Mouse (Mus musculus) embryo, embryonic 11.5 days (tissue): ENCODE measurements at regions not wholly inside any gene's neighbourhood (a gene's known extent, or its start where the extent isn't known, plus 50 kb on each side); places are given as distances from the start of the nearest gene placed in this dataset.

Source experiments
- DNase-seq: peaks from one replicate; pipeline ENCODE4 v3.0.0-alpha.2; 2012; ENCODE audit warnings: low read depth, low spot score

DNA sequence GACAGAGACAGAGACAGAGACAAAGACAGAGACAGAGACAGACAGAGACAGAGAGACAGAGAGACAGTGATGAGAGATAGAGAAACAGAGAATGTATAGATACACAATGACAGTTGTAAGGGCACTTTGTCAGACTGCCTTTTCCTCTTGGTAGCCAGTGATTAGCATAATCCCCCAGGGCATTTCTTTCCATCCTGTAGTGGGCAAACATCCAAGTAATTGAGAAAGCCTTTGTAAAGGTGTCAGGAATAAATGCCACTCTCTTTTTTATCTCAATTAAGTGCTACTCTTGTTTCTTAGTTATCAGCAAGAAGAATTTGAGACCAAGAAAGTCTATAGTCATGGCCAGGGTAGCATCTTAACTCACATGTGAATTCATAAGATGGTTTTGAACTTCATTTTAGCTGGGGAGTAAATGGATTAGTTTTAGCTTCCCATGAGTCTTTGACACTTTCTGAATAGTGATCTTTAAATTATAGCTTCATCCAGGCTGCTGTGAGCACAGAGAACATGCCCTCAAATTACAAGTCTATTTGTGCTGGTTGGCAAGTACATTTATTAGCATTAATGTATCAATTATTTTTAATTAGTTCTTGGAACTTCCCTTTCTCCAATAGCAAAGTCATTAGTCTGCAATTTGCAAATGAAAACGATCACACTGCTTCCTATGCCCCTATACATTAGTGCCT lies 1215.9 kb downstream of the Gm9008 start:
- no peak for DNase-seq

DNA sequence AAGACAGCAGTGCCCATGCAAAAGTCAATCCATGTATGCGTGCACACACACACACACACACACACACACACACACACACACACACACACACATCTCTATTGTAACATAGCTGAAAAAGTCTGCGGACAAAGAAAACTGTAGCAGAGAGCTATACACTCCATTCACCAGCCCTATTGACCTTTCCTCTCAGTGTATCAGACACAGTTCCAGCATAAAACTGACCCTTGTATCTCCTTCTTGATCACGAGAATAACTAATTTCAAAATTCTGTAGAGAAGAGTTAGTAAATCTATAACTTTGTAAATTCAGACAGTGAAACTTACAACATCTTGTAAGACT lies 1243.5 kb downstream of the Gm9008 start:
- DNase-seq, result no peak

DNA sequence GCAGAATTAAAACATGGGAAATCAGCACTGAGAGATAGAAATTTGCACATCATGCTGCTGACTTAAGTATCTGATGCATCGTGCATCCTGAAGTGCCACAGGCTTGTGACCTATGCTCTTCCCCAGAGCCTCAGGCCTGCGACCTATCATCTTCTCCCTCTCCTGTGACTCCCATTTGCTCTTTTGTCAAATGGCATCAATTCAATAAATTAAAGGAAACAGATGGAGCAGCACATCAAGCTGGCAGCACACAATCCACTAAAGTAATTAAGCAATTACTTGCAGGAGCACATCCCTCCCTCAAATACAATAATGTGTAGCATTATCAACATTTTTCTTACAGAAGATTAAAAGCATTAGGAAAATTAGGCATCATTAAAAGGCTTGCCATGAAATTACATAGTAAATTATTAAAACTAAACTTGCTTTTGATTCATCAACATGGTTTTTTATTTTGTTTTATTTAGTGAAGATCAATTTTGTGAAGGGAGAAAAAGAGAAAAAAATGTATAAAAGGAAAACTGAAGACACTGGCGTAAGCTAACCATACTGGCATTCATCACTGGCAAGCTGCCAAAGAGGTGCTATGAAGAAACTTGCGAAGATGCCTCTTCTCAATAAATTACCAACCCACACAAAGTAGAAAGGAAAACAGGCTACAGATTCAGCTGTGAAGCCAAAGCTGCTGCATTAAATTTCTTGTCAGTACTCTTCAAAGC lies 1244.1 kb downstream of the Gm9008 start:
- peak; percentile 1 for DNase-seq

DNA sequence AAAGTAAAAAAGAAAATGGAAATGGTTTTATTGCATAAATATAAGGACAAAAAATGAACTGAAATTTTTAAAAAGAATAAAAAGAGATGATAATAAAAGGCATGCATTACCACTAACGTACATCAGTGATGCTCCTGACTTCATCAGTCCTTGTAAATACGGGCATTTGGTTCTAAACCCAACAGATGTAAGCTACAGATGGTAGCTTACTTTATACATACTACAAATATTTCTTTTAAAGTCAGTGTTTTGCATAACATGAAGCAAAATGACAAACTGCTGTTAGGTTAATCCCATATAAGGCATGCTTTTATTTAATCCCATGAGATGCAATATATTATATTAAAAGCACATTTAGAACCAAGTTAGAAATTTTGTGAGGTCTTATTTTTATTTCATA lies 1282.1 kb downstream of the Gm9008 start:
- no peak for DNase-seq

DNA sequence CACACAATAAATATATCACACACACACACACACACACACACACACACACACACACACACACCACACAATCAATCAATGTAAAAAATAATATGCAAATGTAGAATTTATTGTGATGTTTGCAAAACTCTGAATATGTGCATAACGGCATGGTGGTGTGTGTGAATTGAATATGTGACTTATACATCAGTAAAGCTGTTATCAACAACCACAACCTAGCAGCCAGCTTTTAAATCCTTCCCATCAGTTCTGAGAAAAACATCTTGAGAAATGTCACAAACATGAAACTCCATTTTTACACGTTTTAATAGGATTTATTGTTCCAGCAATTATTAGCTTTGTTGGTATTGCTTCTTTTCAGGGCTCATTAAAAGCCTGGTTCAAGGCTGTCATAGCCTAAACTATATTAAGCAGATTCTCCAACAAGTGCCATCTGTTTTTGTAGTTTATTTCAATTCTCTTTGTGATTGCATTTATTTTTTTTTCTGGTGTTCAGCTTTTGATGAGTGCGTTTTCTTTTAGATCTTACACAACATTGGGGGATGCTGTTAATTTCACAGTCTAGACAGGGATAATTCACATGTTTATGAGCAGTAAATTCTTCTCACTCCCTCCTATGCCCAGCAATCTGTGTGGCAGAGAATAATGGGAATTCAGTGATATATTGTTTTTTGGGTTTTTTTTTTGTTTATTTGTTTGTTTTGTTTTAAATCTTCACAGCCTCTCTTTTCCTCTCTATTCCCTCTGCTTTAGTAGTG lies 1284.7 kb downstream of the Gm9008 start:
- no peak for DNase-seq
